In the genomic region with DNA sequence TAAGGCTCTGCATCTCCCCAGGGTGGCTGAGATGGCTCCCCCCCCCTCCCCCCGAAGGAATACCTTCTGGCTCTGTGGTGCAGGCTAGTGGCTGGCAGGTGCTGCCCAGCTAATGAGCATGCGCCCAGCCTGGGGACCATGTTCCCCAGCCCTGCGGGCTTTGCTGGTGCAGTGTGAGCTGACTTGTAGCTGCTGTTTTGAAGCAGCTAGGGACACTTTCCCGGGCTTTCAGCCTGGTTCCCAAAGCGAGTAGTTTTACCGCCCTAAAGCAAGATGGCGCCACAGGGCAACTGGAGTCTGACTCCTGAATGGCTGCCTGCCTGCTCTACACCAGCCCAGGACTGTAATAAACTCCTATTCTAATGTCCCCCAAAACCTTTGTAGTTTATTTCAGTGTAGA, we compare ENCODE assay signal across 9 mouse cellular contexts.
DNase-seq lines count a peak whose midpoint lies in the region; ATAC-seq and TF ChIP-seq lines count a peak whose summit lies in the region.
"Had no signal": no experiment of that assay in that cellular context is flagged by ENCODE, and none has a peak within 500 bp of the region (broad histone marks: within the 10 kb centered on the region; RNA-seq: fewer than 3 reads in every experiment).

No protein-coding gene starts in this region.

- no peak for DNase-seq in liver, adult 2 months (ENCODE audit: extremely low read depth, low read depth, low spot score)
- no peak for DNase-seq in liver, embryonic 11.5 days (ENCODE audit: low spot score)
- peak; percentile 82 to 83 for DNase-seq in cerebellum, postnatal 10 days
- peak; percentile 42 to 58 for DNase-seq in frontal cortex, postnatal 14 days (ENCODE audit: low spot score in 2 of 2)
- DNase-seq in lung, adult 18-20 months = peak; percentile 22 to 39
- peak; percentile 20 for DNase-seq in retina, postnatal 7 days (ENCODE audit: low read depth, low spot score)

- H3K79me2 ChIP-seq in liver, adult 2 months (ENCODE audit: control insufficient read depth, insufficient read depth, low read length) = no peaks in the 10 kb centered on the region

- H3K36me3 ChIP-seq in liver, adult 2 months (ENCODE audit: control insufficient read depth, insufficient read depth, low read length) = no peaks in the 10 kb centered on the region
- no peaks in the 10 kb centered on the region for H3K36me3 ChIP-seq in liver, embryonic 11.5 days (ENCODE audit: control insufficient read depth, insufficient read depth, low read length)
- H3K36me3 ChIP-seq in kidney, embryonic 14.5 days (ENCODE audit: control insufficient read depth, insufficient read depth, low read length) = no peaks in the 10 kb centered on the region
- H3K36me3 ChIP-seq: limb, embryonic 13.5 days had no signal

- no peaks in the 10 kb centered on the region for H3K9me3 ChIP-seq in liver, embryonic 11.5 days (ENCODE audit: control insufficient read depth, low read length)
- H3K9me3 ChIP-seq in kidney, embryonic 14.5 days (ENCODE audit: control insufficient read depth, low read length) = no peaks in the 10 kb centered on the region
- H3K9me3 ChIP-seq: limb, embryonic 13.5 days had no signal

- no peaks in the 10 kb centered on the region for H3K4me1 ChIP-seq in liver, adult 2 months (ENCODE audit: control insufficient read depth, insufficient read depth, low read length)
- H3K4me1 ChIP-seq in liver, embryonic 11.5 days (replicated peaks; ENCODE audit: control insufficient read depth, insufficient read depth, low read length) = no peaks in the 10 kb centered on the region
- no peaks in the 10 kb centered on the region for H3K4me1 ChIP-seq in kidney, embryonic 14.5 days (ENCODE audit: control insufficient read depth, insufficient read depth, low read length)

- no peak overlapping the region for H3K27ac ChIP-seq in liver, adult 2 months (replicated peaks; ENCODE audit: insufficient read depth, low read depth, low read length)
- no peak overlapping the region for H3K27ac ChIP-seq in liver, embryonic 11.5 days (ENCODE audit: low read depth, low read length)
- H3K27ac ChIP-seq in kidney, embryonic 14.5 days (ENCODE audit: low read depth, low read length) = no peak overlapping the region
- H3K27ac ChIP-seq: limb, embryonic 13.5 days had no signal

- H3K9ac ChIP-seq in liver, adult 2 months (ENCODE audit: low read depth, low read length) = no peak overlapping the region
- no peak overlapping the region for H3K9ac ChIP-seq in liver, embryonic 11.5 days (ENCODE audit: low read depth, low read length)
- H3K9ac ChIP-seq in kidney, embryonic 14.5 days (ENCODE audit: low read depth, low read length) = no peak overlapping the region
- H3K9ac ChIP-seq: limb, embryonic 13.5 days had no signal

- TF ChIP-seq POLR2A in liver, adult 2 months (IDR thresholded peaks at IDR 0.05; ENCODE audit: extremely low read depth, insufficient read depth, low read length) = no peak

- TF ChIP-seq CTCF in liver, adult 2 months (IDR thresholded peaks at IDR 0.05; ENCODE audit: low read depth, low read length) = peak; percentile 60

- no peaks in the 10 kb centered on the region for H3K27me3 ChIP-seq in liver, adult 2 months (ENCODE audit: control insufficient read depth, insufficient read depth, low read length)
- no peaks in the 10 kb centered on the region for H3K27me3 ChIP-seq in liver, embryonic 11.5 days (replicated peaks; ENCODE audit: control insufficient read depth, insufficient read depth, low read length)
- no peaks in the 10 kb centered on the region for H3K27me3 ChIP-seq in kidney, embryonic 14.5 days (ENCODE audit: control insufficient read depth, insufficient read depth, low read length)
- H3K27me3 ChIP-seq: limb, embryonic 13.5 days had no signal

- no peak overlapping the region for H3K4me3 ChIP-seq in liver, adult 2 months (ENCODE audit: insufficient read depth, low read depth, low read length)
- H3K4me3 ChIP-seq in liver, embryonic 11.5 days (ENCODE audit: low read depth, low read length) = no peak overlapping the region
- H3K4me3 ChIP-seq in kidney, embryonic 14.5 days (ENCODE audit: low read length) = no peak overlapping the region
- H3K4me3 ChIP-seq: limb, embryonic 13.5 days had no signal

- H3K4me2 ChIP-seq in liver, embryonic 11.5 days = no peak overlapping the region
- no peak overlapping the region for H3K4me2 ChIP-seq in kidney, embryonic 14.5 days (replicated peaks; ENCODE audit: low read depth, low read length)
- H3K4me2 ChIP-seq: limb, embryonic 13.5 days had no signal

- WGBS in liver, adult 2 months = 45% methylated on average over 7 of the region's 7 CpGs
- 31% methylated on average over 7 of the region's 7 CpGs for WGBS in liver, embryonic 11.5 days
- 35% methylated on average over 7 of the region's 7 CpGs for WGBS in kidney, embryonic 14.5 days

- no peak for ATAC-seq in liver, embryonic 11.5 days (replicated peaks; ENCODE audit: low FRiP score)
- 0 out of 2 replicates have a peak, but pooled peaks have one; percentile 35 for ATAC-seq in kidney, embryonic 14.5 days (ENCODE audit: low FRiP score, low TSS enrichment)
- ATAC-seq in monocyte, adult 5-6 weeks (replicated peaks; ENCODE audit: insufficient number of reproducible peaks, low FRiP score, low TSS enrichment, poor library complexity, severe bottlenecking) = no peak

Comparison
In these comparisons a context has a peak if more than half of its experiments do, and no peak if none do; other contexts are left out.
1. DNase-seq: peak in cerebellum, postnatal 10 days (2 of 2), frontal cortex, postnatal 14 days (2 of 2), lung, adult 18-20 months (2 of 2) and retina, postnatal 7 days (single experiment); none in liver, adult 2 months (single experiment) and liver, embryonic 11.5 days (single experiment).